ENCODE assay signal across 15 mouse cellular contexts in the genomic region with DNA sequence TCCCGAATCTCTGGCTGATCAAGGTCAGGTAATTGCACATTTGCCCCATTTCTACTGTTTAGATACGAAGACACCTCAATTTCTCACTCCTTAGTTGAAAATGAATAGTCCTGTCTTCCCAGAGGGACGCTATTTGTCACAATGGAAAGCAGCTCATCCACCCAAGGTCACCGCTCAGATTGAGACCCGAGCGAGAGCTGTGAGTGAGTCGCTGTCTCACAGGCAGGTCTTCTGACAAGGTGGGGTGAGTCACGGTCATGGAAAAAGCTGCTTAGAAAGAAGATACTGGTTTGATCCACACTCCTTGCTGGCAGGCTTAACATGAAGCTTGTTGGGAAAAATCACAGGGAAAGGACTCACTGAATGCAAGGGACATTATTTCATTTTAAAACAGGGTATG.
DNase-seq lines count a peak whose midpoint lies in the region.
"Had no signal": no experiment of that assay in that cellular context is flagged by ENCODE, and none has a peak within 500 bp of the region (broad histone marks: within the 10 kb centered on the region; RNA-seq: fewer than 3 reads in every experiment).

No protein-coding gene starts in this region.

- DNase-seq in adrenal gland, adult (ENCODE audit: inconsistent age in 2 of 2, low spot score in 1 of 2), result peak; percentile 75 to 90
- no peak for DNase-seq in adrenal gland, adult 18-20 months (ENCODE audit: low spot score in 2 of 2)
- peak; percentile 68 for DNase-seq in 3T3-L1 (ENCODE audit: low read depth, low spot score)
- DNase-seq in adrenal gland, postnatal 10 days, result peak; percentile 45
- peak; percentile 40 for DNase-seq in brain, adult 2 months (ENCODE audit: low read depth, low spot score)
- DNase-seq in kidney, postnatal 36 days, result no peak
- DNase-seq in kidney, postnatal 10 days, result no peak
- DNase-seq: cerebellum, adult 11 months; cerebellum, adult 8-10 months; cerebellum, postnatal 14 days; embryo, embryonic 11 days; gastrocnemius, postnatal 10 days; heart, adult 18-20 months; heart, postnatal 10 days; heart, postnatal 4 days had no signal

Comparison
In these comparisons a context has a peak if more than half of its experiments do, and no peak if none do; other contexts are left out.
1. DNase-seq: peak in adrenal gland, adult (2 of 2), 3T3-L1 (single experiment), adrenal gland, postnatal 10 days (single experiment) and brain, adult 2 months (single experiment); none in adrenal gland, adult 18-20 months (0 of 2), kidney, postnatal 36 days (0 of 2) and kidney, postnatal 10 days (single experiment).